Mouse (Mus musculus) v-Abl transformed pro-B cells (cell line): ENCODE data around the gene Krtap12-1.
"Not testable (repeated sequence)": the region's sequence is repeated elsewhere in the genome, so short reads cannot be mapped to it uniquely, and the experiment has no call there.

Experiments used
- in situ Hi-C, 2 experiments: fragments of 400-800 bp; cut with MboI; formaldehyde crosslinking; loops; one replicate each; pipeline ENCODE4 v1.15.1; 2025; ENCODE audit not compliant: unreplicated experiment in 2 of 2

Krtap12-1 gene

GRCm38 (mm10) chr10:77720299-77720698 is at the start of gene Krtap12-1:
TSS of gene Krtap12-1 (plus strand) at chr10:77720599.
- in situ Hi-C loops: not testable (repeated sequence)

- in situ Hi-C loops: no loop called here
These were observed 49.7 kb upstream of the Krtap12-1 start for GRCm38 (mm10) chr10:77670710-77671109.

GRCm38 (mm10) chr10:77671519-77671918 is 48.9 kb upstream of the Krtap12-1 start:
- in situ Hi-C loops: no loop called here

GRCm38 (mm10) chr10:77673765-77674164 is 46.6 kb upstream of the Krtap12-1 start:
- in situ Hi-C loops: no loop called here

GRCm38 (mm10) chr10:77677562-77677961 is 42.8 kb upstream of the Krtap12-1 start:
- in situ Hi-C loops: loop anchor here in 1 of 2 experiments (5.0 kb wide), 1 partner anchor 35 kb away; no protein-coding TSS in a partner anchor

- in situ Hi-C loops: no loop called here
These were observed 37.4 kb upstream of the Krtap12-1 start for GRCm38 (mm10) chr10:77682994-77683393.

GRCm38 (mm10) chr10:77684181-77684580 is 36.2 kb upstream of the Krtap12-1 start:
- in situ Hi-C loops: no loop called here

- in situ Hi-C loops: loop anchor here in 1 of 2 experiments (5.0 kb wide), 1 partner anchor 54 kb away; no protein-coding TSS in a partner anchor
These were observed 34.3 kb upstream of the Krtap12-1 start, which contains the start of gene Tspear for GRCm38 (mm10) chr10:77685895-77686664. TSS of gene Tspear (plus strand) at chr10:77686569.

GRCm38 (mm10) chr10:77687021-77687420 is 33.4 kb upstream of the Krtap12-1 start:
- in situ Hi-C loops: loop anchor here in 1 of 2 experiments (5.0 kb wide), 1 partner anchor 55 kb away; no protein-coding TSS in a partner anchor

GRCm38 (mm10) chr10:77690356-77690807 is 30.0 kb upstream of the Krtap12-1 start, which contains the start of gene Gm19402:
TSS of gene Gm19402 (minus strand) at chr10:77690757.
- in situ Hi-C loops: not testable (repeated sequence)

- in situ Hi-C loops: no loop called here
These were observed 23.3 kb upstream of the Krtap12-1 start, which contains the start of gene Gm9508 for GRCm38 (mm10) chr10:77697133-77697532. TSS of gene Gm9508 (minus strand) at chr10:77697233.

- in situ Hi-C loops: no loop called here
These were observed 14.1 kb upstream of the Krtap12-1 start, which contains the start of gene Gm10272 for GRCm38 (mm10) chr10:77706326-77706725. TSS of gene Gm10272 (plus strand) at chr10:77706626.

- in situ Hi-C loops: no loop called here
These were observed 10.6 kb upstream of the Krtap12-1 start for GRCm38 (mm10) chr10:77709831-77710230.

- in situ Hi-C loops: not testable (repeated sequence)
These were observed 9.2 kb upstream of the Krtap12-1 start, which contains the start of gene Gm10024 for GRCm38 (mm10) chr10:77711157-77711556. TSS of gene Gm10024 (plus strand) at chr10:77711457.

- in situ Hi-C loops: no loop called here
These were observed 6.7 kb upstream of the Krtap12-1 start for GRCm38 (mm10) chr10:77713734-77714133.

- in situ Hi-C loops: no loop called here
These were observed 4.9 kb upstream of the Krtap12-1 start, which contains the start of gene Gm10142 for GRCm38 (mm10) chr10:77715507-77715906. TSS of gene Gm10142 (plus strand) at chr10:77715807.

GRCm38 (mm10) chr10:77724855-77725254 is 4.5 kb downstream of the Krtap12-1 start:
- in situ Hi-C loops: no loop called here

GRCm38 (mm10) chr10:77726186-77726585 is 5.8 kb downstream of the Krtap12-1 start, which contains the start of gene Gm10100:
TSS of gene Gm10100 (plus strand) at chr10:77726486.
- in situ Hi-C loops: no loop called here

GRCm38 (mm10) chr10:77728280-77728679 is 7.9 kb downstream of the Krtap12-1 start:
- in situ Hi-C loops: no loop called here

GRCm38 (mm10) chr10:77729241-77729640 is 8.8 kb downstream of the Krtap12-1 start:
- in situ Hi-C loops: no loop called here

GRCm38 (mm10) chr10:77735928-77736327 is 15.5 kb downstream of the Krtap12-1 start:
- in situ Hi-C loops: no loop called here
